Mouse (Mus musculus) erythroblast, embryonic 14.5 days (primary cell): ENCODE measurements around the gene Ptgr2.

Experiments
- GATA1 ChIP-seq: IDR thresholded peaks from 2 replicates; pipeline ENCODE4 v1.6.1; 2012; ENCODE audit warnings: low read length, inconsistent platforms, mixed read lengths
- TAL1 ChIP-seq: IDR thresholded peaks from 3 replicates; pipeline ENCODE4 v1.6.1; 2012; ENCODE audit warnings: low read length, inconsistent platforms, mixed read lengths

DNA sequence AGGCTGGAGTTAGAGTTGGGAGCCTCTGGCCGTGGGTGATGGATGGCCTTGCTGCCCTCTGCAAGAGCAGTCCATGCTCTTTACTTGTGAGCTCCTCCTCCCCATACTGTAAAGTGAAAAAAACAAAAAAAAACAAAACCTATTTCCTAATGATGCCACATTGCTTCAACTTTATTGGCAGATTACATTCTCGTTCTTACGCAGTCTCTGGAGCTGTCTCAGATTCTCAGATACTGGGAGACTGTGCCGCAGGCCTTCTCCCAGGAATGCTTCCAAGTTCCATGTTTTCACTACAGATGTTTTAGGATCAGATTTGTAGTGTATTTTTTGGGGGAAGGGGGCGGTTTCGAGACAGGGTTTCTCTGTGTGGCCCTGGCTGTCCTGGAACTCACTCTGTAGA is 80.1 kb downstream of the Ptgr2 start:
- TF ChIP-seq GATA1 (no peak), TAL1 (no peak)
